Mouse (Mus musculus) 3T3-L1 (cell line): ENCODE measurements around the gene Nipa2.

ENCODE experiments used
- DNase-seq: peaks from one replicate; pipeline ENCODE4 v3.0.0-alpha.2; 2015; ENCODE audit warnings: low read depth, low spot score

The Nipa2 gene

GRCm38 (mm10) chr7:55962004-55962908 is at the start of gene Nipa2:
Gene Nipa2 (minus strand): TSS chr7:55962476.
- DNase-seq, result peak; percentile 83

- no peak for DNase-seq
Observed at GRCm38 (mm10) chr7:56011018-56011333, 48.7 kb upstream of the Nipa2 start.

- no peak for DNase-seq
Observed at GRCm38 (mm10) chr7:56010318-56011017, 48.2 kb upstream of the Nipa2 start.

GRCm38 (mm10) chr7:55998997-55999396 is 36.7 kb upstream of the Nipa2 start:
- peak; percentile 56 for DNase-seq

- no peak for DNase-seq
Observed at GRCm38 (mm10) chr7:55995013-55995412, 32.7 kb upstream of the Nipa2 start.

GRCm38 (mm10) chr7:55991858-55992257 is 29.6 kb upstream of the Nipa2 start:
- DNase-seq, result no peak

- DNase-seq, result no peak
Observed at GRCm38 (mm10) chr7:55991129-55991528, 28.9 kb upstream of the Nipa2 start.

GRCm38 (mm10) chr7:55986526-55987214 is 24.4 kb upstream of the Nipa2 start:
- peak; percentile 68 for DNase-seq

- DNase-seq, result peak; percentile 12
Observed at GRCm38 (mm10) chr7:55984754-55985153, 22.5 kb upstream of the Nipa2 start.

- no peak for DNase-seq
Observed at GRCm38 (mm10) chr7:55983107-55983506, 20.8 kb upstream of the Nipa2 start.

- no peak for DNase-seq
Observed at GRCm38 (mm10) chr7:55982010-55982700, 19.9 kb upstream of the Nipa2 start.

- DNase-seq, result no peak
Observed at GRCm38 (mm10) chr7:55981511-55981910, 19.2 kb upstream of the Nipa2 start.

- no peak for DNase-seq
Observed at GRCm38 (mm10) chr7:55974429-55974828, 12.2 kb upstream of the Nipa2 start.

- no peak for DNase-seq
Observed at GRCm38 (mm10) chr7:55969415-55969814, 7.1 kb upstream of the Nipa2 start.

- no peak for DNase-seq
Observed at GRCm38 (mm10) chr7:55968258-55968901, 6.1 kb upstream of the Nipa2 start.

GRCm38 (mm10) chr7:55966866-55967460 is 4.7 kb upstream of the Nipa2 start:
- DNase-seq, result no peak

GRCm38 (mm10) chr7:55960506-55960905 is 1.8 kb downstream of the Nipa2 start:
- no peak for DNase-seq

- DNase-seq, result no peak
Observed at GRCm38 (mm10) chr7:55959801-55960200, 2.5 kb downstream of the Nipa2 start.

GRCm38 (mm10) chr7:55957916-55958315 is 4.4 kb downstream of the Nipa2 start:
- no peak for DNase-seq

GRCm38 (mm10) chr7:55957178-55957577 is 5.1 kb downstream of the Nipa2 start:
- DNase-seq, result no peak

- DNase-seq, result no peak
Observed at GRCm38 (mm10) chr7:55956054-55956453, 6.2 kb downstream of the Nipa2 start.
